Mouse (Mus musculus): ENCODE measurements around the gene Dtx3.
"Not testable (repeated sequence)": the region's sequence is repeated elsewhere in the genome, so short reads cannot be mapped to it uniquely, and the experiment has no call there.

Gene Dtx3

DNA sequence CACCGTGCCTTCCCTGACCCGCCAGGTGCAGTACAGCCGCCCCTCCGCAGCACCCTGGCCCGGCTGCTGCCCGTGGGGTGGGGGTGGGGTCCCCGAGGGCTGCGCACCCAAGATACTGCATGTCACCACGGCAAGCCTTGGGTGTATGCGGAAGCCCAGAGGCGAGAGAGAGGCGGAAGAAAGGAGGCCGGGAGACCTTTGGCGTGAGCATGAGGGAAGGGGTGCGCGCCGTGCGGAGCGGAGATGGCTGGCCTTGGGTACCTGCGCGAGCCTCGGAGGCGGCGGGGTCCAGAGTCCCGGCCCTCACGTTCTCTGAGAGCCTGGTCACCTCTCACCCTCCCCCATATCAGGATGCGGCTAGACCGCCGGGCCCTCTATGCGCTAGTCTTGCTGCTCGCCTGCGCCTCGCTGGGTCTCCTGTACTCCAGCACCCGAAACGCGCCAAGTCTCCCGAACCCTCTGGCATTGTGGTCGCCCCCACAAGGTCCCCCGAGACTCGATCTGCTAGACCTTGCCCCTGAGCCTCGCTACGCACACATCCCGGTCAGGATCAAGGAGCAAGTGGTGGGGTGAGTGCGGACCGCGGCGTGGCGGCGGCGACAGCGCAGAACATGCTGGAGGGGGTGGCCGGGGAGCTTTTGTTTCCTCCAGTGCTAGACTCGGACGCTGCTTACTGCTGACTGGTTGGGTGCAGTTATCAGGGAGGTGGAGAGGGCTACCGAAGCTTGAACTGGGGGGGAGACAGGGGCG lies 29.7 kb downstream of the Dtx3 start:
- DNase-seq (ENCODE audit: low spot score), result peak; percentile 64

DNA sequence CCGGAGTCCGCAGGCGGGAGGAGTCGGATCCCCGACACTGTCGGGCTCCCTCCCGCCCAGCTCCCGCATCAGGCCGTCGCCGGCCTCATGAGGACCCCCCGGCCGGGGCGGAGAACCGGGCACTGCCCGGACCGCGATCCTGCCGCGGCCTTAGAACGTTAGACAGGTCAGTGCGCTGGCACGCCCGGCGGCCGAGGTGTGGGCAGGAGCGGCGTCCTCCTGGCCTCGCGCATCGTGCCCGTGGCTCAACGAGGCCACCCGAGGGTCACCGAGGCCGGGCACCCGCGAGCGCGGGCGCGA lies 30.2 kb downstream of the Dtx3 start:
- no peak for DNase-seq (ENCODE audit: low spot score)

DNA sequence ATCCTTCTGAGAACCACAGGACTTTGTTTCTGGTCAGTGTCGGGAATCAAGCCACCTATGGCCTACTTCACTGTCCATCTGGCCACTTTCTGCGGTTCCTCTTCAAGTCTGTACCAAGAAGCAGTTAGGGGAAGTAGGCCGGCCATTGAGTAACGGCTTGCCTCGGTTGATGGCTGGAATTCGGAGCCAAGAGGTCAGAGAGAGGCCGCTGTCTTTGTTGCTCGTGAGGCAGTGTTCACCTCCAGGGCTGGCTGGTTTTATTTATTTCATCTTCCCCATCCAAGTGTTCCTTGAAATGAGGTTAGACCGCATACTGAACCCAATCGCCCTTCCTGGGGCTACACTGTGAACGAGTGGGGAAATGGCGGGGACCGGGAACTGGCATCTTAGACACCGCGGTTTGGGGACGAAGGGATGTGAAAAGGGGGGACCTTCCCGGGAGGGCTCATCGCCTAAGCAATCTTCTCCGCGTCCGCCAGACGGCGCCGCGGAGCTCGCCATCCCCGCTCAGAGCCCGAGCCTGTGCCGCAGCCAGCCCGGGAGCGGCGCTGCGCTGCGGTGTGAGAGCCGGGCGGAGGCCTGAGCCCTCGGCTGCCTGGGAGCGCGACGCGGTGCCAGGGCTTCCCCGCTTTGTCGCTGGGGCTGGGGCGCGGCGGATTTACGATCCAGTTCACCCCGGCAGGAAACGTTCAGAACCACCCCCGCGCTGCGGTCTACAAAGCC lies 30.7 kb downstream of the Dtx3 start, which contains the start of gene B4galnt1:
Gene B4galnt1 (plus strand): TSS at position 595 of the 723 bp plus-strand sequence.
- DNase-seq (ENCODE audit: low spot score), result peak; percentile 79

DNA sequence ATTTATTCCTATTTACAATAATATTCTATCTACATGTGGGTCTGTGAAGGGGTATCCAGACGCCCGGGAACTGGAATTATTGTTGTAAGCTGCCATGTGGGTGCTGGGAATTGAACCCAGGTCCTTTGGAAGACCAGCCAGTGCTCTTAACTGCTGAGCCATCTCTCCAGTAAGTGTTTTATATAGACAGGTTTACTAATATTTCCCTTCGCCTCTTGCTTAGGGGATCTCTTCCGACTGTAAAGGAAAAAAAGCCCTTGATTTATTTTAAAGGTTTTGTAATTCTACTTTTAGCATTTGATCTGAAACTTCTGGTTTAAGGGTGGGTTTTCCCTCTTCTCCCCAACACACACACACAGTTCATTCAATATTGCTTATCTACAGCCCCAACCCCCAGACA lies 31.3 kb downstream of the Dtx3 start:
- DNase-seq (ENCODE audit: low spot score), result no peak

DNA sequence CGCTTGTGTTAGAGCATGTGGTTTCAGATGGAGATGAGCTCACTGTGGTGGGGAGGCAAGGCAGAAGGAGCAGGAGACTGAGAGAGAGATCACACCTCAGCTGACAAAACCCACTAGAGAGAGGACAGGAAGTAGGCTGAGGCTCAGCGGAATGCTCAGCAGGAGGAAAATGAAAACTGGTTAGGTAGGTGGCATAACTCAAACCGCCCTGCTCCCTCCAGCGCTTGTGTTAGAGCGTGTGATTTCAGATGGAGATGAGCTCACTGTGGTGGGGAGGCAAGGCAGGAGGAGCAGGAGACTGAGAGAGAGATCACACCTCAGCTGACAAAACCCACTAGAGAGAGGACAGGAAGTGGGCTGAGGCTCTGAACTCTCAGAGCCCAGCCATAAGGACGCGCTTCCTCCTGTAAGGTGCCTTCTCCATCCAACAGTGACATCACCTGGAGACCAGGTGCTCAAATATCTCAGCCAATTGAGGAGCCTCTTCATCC lies 32.7 kb downstream of the Dtx3 start:
- DNase-seq (ENCODE audit: low spot score), result not testable (repeated sequence)

DNA sequence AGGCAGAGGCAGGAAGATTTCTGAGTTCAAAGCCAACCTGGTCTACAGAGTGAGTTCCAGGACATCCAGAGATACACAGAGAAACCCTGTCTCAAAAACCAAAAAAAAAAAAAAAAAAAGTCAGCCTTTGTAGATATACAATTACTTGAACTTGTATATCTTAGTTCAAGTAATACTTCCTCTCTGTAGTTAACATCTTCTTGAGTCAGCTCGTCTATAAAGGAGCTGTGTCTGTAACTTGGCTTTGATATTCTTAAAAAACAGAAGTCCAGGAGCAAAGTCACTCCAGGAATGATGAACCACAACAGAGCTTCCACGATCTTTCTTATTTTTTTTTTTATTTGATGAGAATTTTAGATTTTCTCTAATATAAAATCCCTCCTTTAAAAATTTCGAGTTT lies 34.8 kb downstream of the Dtx3 start:
- no peak for DNase-seq (ENCODE audit: low spot score)

DNA sequence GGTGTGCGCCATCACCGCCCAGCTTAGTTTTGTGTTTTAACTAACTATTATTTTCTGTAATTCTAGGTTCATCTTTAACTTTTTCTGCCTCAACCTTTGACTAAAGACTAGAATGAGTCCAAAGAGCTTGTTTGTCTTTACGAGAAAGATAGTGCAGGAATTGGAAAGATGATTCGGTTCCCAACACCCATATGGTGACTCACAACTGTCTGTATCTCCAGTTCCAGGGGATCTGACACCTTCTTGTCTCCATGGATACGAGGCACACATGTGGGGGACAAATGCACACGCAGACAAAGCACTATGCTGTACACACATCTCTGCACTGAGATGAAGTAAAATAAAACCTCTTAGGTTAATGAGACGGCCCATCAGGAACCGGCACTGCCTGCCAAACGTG lies 35.4 kb downstream of the Dtx3 start:
- DNase-seq (ENCODE audit: low spot score), result no peak

DNA sequence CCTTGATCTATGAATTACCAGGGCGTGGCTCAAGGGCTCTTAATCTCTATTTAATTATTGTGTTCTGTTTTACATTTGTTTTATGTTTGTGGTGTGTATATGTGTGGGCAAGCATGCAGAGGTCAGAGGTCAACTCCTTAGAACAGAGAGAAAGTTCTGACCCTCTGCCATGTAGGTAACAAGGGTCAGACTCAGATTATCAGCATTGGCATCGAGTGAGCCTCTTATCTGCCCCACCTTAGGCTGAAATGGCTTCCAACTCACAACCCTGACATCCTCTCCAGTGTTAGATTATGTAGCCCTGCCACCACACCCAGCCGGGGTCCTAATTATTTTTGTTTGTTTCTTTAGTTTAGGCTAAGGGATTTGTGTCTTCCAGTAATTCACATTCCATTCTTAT lies 37.1 kb downstream of the Dtx3 start:
- no peak for DNase-seq (ENCODE audit: low spot score)

DNA sequence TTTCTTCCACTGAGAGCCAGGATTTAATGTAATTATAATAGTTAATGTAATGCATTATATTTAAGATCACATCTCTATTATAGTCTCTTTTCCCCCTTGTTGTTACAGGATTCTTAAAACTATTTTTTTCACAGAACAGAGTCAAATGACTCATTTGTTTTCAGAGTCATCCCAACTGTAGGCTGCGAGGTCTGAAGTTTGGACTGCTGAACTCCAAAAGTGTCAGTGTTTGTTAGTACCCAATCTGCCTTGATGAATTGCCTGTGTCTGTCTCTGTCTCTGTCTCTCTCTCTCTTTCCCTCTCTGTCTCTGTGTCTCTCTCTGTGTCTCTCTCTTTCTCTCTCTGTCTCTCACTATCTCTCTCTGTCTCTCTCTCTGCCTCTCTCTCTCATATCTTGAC lies 39.0 kb downstream of the Dtx3 start:
- DNase-seq (ENCODE audit: low spot score), result no peak

DNA sequence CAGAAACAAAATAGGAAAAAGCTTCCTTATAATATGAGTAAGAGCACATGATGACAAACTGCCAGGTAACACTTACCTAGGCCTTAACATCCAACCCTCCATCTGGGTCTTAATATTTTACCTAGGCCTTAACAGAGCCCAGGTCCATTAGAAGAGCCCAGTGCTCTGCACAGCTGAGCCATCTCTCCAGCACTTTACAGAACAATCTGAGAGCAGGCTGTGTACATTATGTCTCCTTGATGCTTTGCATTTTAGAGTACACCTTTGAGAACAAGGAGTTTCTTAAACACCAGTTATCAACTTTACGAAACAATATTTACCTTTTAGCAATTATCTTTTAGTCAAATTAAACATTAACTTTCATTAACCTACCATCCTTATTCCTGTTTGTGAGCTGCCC lies 39.4 kb downstream of the Dtx3 start:
- DNase-seq (ENCODE audit: low spot score), result no peak

DNA sequence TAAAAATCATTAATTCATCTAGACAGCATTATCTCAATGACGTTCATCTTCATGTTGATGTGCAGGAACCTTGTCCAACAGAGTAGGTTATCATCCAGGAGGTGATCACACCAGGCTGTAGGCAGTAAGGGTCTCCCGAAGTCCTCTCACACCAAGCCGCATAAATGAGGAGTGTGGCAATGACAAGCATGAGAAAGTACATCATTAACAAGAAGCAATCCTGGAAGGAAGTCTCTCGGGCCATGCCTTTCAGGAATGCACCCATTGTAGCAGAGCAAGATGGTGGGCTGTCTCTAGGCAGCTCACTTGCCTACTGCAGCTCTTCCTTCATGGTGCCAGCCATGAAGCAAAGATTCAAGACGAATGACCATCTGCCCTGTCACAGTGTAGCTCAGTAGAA lies 40.9 kb downstream of the Dtx3 start:
- no peak for DNase-seq (ENCODE audit: low spot score)

DNA sequence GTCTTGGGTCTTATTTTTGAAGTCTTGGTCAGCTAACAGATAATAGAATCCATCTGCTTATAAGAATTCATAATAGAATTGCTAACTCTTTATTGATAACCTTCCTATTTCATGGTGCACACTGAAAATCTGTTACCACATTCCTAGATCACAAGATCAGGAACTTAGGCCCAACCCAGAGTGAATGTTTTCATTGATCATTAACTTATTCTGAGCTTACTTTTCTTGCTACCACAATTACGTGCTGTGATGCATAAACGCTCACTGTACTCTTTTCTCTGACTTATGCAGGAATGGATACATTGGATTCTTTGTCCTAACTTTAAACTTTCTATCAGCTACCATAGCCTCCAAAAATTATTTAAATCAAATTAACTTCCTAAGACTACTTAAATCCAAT lies 41.3 kb downstream of the Dtx3 start:
- no peak for DNase-seq (ENCODE audit: low spot score)

DNA sequence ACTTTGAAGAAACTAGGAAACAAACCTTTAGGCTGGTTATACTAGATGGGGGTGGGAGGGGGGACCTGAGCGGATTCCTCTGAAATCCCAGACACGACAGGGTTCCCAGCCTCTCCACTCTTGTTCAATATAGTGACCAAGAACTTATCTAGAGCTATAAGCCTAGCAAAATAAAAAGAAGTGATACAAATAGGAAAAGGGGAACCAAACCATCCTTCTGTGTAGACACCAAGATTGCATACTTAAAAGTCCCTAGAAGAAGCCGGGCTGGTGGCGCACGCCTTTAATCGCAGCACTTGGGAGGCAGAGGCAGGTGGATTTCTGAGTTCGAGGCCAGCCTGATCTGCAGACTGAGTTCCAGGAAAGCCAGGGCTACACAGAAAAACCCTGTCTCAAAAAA lies 42.2 kb downstream of the Dtx3 start:
- no peak for DNase-seq (ENCODE audit: low spot score)

DNA sequence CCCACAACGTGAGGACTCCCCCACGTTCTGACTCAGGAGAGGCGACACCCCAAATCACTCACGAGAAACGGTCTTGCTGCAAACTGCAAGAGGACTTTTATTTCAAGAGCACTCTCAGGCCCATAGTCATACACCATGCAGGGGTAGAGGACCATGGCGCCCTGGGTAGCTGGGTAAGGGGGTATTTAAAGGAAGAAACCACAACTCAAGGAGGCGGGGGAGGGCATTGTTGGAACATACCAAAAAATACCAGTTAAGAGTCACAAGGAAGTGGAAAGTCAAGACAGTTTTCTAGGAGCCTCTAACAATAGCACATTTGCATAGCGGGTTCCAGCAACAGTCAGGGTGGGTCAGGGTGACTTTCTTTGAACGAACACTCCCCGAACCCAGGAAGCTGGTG lies 43.0 kb downstream of the Dtx3 start:
- not testable (repeated sequence) for DNase-seq (ENCODE audit: low spot score)

DNA sequence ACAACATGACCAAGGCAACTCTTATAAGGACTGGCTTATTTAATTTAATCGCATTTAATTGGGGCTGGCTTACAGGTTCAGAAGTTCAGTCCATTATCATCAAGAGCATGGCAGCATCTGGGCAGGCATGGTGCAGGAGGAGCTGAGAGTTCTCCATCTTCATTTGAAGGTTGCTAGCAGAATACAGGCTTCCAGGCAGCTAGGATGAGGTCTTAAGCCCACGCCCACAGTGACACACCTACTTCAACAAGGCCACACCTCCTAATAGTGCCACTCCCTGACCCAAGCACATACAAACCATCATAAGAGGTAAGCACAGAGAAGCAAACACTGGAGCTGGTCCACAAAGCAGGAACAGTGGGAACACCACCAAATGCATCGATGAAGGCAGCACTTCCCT lies 44.3 kb downstream of the Dtx3 start:
- DNase-seq (ENCODE audit: low spot score), result not testable (repeated sequence)

DNA sequence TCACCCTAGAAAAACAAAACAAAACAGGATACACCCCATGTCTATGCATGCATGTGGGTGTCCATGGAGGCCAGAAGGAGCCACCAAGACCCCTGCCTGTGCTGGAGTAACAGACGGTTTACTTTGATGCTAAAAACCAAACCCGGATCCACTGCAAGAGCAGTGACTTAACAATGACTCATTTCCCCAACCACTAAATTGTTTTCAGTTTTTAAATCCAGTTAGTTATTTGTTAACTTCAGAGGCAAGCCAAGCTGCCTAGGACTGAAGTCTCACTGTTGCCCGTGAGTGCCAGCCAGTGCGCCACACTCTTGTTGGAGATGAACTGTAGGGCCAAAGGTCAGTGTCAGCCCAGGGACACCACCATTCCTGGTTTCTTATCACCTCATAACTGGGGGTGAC lies 45.1 kb downstream of the Dtx3 start:
- no peak for DNase-seq (ENCODE audit: low spot score)

DNA sequence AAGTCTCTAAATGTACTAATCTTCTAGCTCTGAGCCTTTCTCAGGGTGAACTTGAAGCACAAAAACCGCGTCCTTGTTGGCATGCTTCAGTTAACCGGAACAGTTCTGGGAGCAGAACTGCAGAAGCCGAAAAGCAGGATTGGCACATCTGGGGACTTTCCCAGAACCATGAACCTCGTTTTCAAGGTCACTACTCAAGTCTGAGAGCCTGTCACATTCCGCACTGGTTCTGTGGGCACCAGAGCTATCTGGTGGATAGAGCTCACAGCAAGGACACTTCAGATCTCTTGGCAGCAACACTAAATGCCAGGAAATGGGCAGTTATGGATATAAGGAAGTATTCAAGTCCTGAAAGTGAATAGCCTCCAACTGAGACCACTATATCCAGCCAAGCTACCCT lies 48.4 kb downstream of the Dtx3 start:
- no peak for DNase-seq (ENCODE audit: low spot score)

DNA sequence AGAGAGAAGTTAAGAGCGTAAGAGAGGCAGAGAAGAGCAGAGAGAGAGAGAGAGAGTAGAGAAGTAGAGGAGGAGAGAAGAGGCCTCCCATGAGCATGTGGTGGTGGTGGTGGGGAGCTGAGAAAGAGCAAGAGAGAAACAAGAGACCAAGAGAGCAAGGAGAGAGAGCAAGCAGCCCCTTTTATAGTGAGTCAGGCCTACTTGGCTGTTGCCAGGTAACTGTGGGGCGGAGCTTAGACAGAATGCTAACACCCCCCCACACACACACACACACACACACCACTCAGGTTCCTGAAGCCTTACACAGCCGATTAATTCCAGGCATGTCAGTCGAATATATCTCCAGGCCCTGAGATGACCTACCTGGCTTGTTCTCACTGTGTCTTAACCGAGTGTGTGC lies 50.2 kb downstream of the Dtx3 start:
- DNase-seq (ENCODE audit: low spot score), result no peak

DNA sequence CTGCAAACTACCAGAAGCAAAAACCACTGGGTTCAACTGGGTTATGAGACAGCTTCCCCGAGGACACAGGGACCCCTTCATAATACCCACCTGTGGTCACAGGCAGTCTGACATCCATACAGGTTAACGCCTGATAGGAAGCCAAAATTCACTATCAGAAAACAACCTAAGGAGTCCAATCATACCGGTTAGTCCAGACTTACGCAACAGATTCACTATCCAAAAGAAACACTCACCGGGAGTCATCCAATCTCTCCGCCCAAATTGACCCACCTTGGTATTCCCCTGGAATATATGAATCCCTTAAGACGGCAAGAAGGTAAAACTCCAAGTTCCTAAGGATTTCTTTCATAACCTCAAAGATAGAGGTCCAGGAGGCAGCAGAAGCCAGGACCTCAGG lies 51.0 kb downstream of the Dtx3 start:
- no peak for DNase-seq (ENCODE audit: low spot score)

DNA sequence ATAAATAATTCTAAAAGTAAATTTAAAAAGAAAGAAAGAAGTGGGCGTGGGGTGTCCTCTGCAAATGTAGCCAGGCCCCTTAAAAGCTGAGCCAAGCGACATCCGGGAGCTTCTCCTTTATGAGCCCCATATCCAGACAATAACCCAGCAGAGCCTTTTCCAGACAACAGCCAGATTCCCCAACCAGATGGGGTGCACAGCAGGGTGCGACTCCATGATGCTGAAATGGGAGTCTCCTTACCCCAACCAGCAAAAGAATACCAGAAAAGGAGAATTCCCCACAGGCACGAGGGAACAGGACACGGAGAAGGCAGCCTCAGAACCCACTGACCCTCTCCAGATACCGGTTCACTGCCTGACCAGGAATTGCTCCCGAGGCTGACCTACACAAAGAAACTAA lies 52.3 kb downstream of the Dtx3 start:
- no peak for DNase-seq (ENCODE audit: low spot score)

DNA sequence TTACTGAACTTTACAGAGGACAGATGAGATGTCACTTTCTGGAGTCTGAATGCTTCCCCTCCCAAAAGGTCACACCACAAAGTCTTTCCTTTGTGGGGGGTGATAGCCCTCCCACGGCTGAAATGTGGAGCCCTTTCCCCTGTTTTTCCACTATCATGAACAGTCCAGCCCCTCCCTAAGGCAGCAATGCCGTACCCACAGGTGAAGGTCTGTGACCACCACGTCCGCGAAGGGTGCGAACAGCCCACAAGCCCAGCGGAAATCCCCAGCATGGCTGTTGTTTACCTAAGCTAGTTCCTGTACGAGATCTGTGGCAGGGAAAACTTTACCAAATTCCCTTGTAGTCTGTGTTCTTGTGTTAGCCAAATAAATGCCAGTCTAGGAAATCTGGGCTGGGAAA lies 54.0 kb downstream of the Dtx3 start:
- DNase-seq (ENCODE audit: low spot score), result no peak

DNA sequence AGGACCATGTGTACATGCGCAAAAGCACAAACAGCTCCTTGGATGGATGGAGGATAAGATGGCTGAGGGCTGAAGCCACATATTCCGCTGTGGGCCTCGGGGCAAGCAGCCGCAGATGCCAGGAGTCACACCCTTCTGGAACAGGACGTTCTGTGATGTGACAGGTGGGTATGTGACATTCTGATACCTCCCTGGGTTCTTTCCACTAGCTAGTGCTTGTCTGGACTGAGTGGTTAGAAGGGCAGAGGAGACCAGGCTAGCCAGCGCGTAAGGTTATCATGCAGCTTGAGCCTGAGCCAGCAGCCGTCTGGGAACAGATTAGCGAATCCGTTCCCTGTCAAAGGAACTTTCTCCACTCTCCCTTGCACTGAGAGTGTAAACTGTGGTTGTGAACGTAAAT lies 54.6 kb downstream of the Dtx3 start:
- no peak for DNase-seq (ENCODE audit: low spot score)
